Mouse (Mus musculus) heart, postnatal 36 days (tissue): ENCODE results near the gene Pqlc3. TPM values are rescaled to one million over a fixed set of nuclear protein-coding genes. Genes with fewer than 3 reads are reported as not detected.

ENCODE experiments used
- DNase-seq, 2 experiments: peaks; one replicate each; pipeline ENCODE4 v3.0.0; 2021 to 2022
- intact Hi-C: fragments of 180-260 bp; cut with DNase I; formaldehyde crosslinking; loops from one replicate; pipeline ENCODE4 v1.15.1; 2025
- total RNA-seq, 2 experiments: library from RNA; stranded (reverse); gene quantifications; 2 replicates each; pipeline ENCODE4 v1.2.3; 2021

The Pqlc3 gene
- total RNA-seq, 2 experiments from 2014 or later, result 4.0 to 4.9 TPM

GRCm38 (mm10) chr12:17011100-17011870 lies 11.1 kb upstream of the Pqlc3 start, which contains the start of gene 2410004P03Rik:
TSS of gene 2410004P03Rik (minus strand) at chr12:17011727.
- intact Hi-C loops, result loop anchor here (1.0 to 10.0 kb wide), 2 partner anchors 203 to 426 kb away; no protein-coding TSS in a partner anchor
- DNase-seq, result peak; percentile 81 to 86

- intact Hi-C loops, result no loop called here
- no peak for DNase-seq
These were observed 9.3 kb upstream of the Pqlc3 start for GRCm38 (mm10) chr12:17009466-17009865.

- intact Hi-C loops, result no loop called here
- DNase-seq, result no peak
These were observed 1.0 kb upstream of the Pqlc3 start for GRCm38 (mm10) chr12:17001211-17001610.

GRCm38 (mm10) chr12:17000628-17001027 lies 420 bp upstream of the Pqlc3 start:
- intact Hi-C loops, result no loop called here

GRCm38 (mm10) chr12:16999146-16999545 lies 1.1 kb downstream of the Pqlc3 start:
- DNase-seq, result no peak
- intact Hi-C loops, result no loop called here

More at GRCm38 (mm10) chr12:17000628-17001027, 420 bp upstream of the Pqlc3 start:
- no peak for DNase-seq

- intact Hi-C loops, result no loop called here
These were observed 3.2 kb downstream of the Pqlc3 start for GRCm38 (mm10) chr12:16996886-16997462.

GRCm38 (mm10) chr12:16996281-16996680 lies 3.9 kb downstream of the Pqlc3 start:
- intact Hi-C loops, result no loop called here
- no peak for DNase-seq

More at GRCm38 (mm10) chr12:16996886-16997462, 3.2 kb downstream of the Pqlc3 start:
- DNase-seq, result no peak

- intact Hi-C loops, result no loop called here
- DNase-seq, result no peak
These were observed 5.9 kb downstream of the Pqlc3 start for GRCm38 (mm10) chr12:16994291-16994690.

- intact Hi-C loops, result no loop called here
- DNase-seq, result no peak
These were observed 7.9 kb downstream of the Pqlc3 start for GRCm38 (mm10) chr12:16992355-16992754.

GRCm38 (mm10) chr12:16991376-16991775 lies 8.8 kb downstream of the Pqlc3 start:
- intact Hi-C loops, result no loop called here
- no peak for DNase-seq

- intact Hi-C loops, result no loop called here
- no peak for DNase-seq
These were observed 14.4 kb downstream of the Pqlc3 start for GRCm38 (mm10) chr12:16985778-16986177.

GRCm38 (mm10) chr12:16977120-16977519 lies 23.1 kb downstream of the Pqlc3 start:
- intact Hi-C loops, result no loop called here
- DNase-seq, result no peak

- intact Hi-C loops, result no loop called here
- no peak for DNase-seq
These were observed 33.4 kb downstream of the Pqlc3 start for GRCm38 (mm10) chr12:16966811-16967210.

- intact Hi-C loops, result no loop called here
- DNase-seq, result no peak
These were observed 36.9 kb downstream of the Pqlc3 start for GRCm38 (mm10) chr12:16963354-16963753.

- DNase-seq, result peak in 1 of 2 experiments; percentile 8
- intact Hi-C loops, result loop anchor here (5.0 kb wide), 1 partner anchor 132 kb away; no protein-coding TSS in a partner anchor
These were observed 41.4 kb downstream of the Pqlc3 start for GRCm38 (mm10) chr12:16958851-16959250.

GRCm38 (mm10) chr12:16948239-16948638 lies 52.0 kb downstream of the Pqlc3 start:
- no peak for DNase-seq
- intact Hi-C loops, result no loop called here

GRCm38 (mm10) chr12:16941976-16942375 lies 58.2 kb downstream of the Pqlc3 start:
- DNase-seq, result no peak
- intact Hi-C loops, result no loop called here

Other genes starting within 250 kb of the Pqlc3 start
- gene Greb1, start 199.5 kb downstream of the Pqlc3 start, total RNA-seq, result under 1 TPM; 0.33 TPM
- gene E2f6, start 189.4 kb downstream of the Pqlc3 start, total RNA-seq, result 10 to 100 TPM; 72.1 to 74.7 TPM
- gene Rock2, start 105.5 kb downstream of the Pqlc3 start, total RNA-seq, result 10 to 100 TPM; 77.4 to 84.9 TPM
- gene 2410004P03Rik, start 11.3 kb upstream of the Pqlc3 start, total RNA-seq, result under 1 TPM in 1 of 2 experiments, not detected in 1; 0.22 TPM
- not detected for gene Kcnf1, start 176.5 kb upstream of the Pqlc3 start, total RNA-seq